Mouse (Mus musculus) ES-E14 (cell line): ENCODE data around the gene Crybg2.

ENCODE experiments used
- CHD2 ChIP-seq: IDR thresholded peaks from 2 replicates; pipeline ENCODE4 v1.6.1; 2014; ENCODE audit warnings: mild to moderate bottlenecking, low read depth, low read length, inconsistent platforms
- HCFC1 ChIP-seq: IDR thresholded peaks from 2 replicates; pipeline ENCODE4 v1.6.1; 2012; ENCODE audit warnings: low read length, inconsistent platforms, borderline replicate concordance; ENCODE audit not compliant: insufficient read depth
- MAFK ChIP-seq: IDR thresholded peaks from 2 replicates; pipeline ENCODE4 v1.6.1; 2014; ENCODE audit warnings: mild to moderate bottlenecking, low read depth, low read length, inconsistent platforms; ENCODE audit not compliant: insufficient read depth
- ZC3H11A ChIP-seq: IDR thresholded peaks from 2 replicates; pipeline ENCODE4 v1.6.1; 2012; ENCODE audit warnings: low read depth, mild to moderate bottlenecking, inconsistent platforms, low read length, borderline replicate concordance

- no peak for TF ChIP-seq ZC3H11A
- TF ChIP-seq MAFK, result no peak
- TF ChIP-seq HCFC1, result no peak
- no peak for TF ChIP-seq CHD2
Observed at GRCm38 (mm10) chr4:134080674-134081073, 20.1 kb downstream of the Crybg2 start.
